Mouse (Mus musculus) urinary bladder, postnatal 25 days (tissue): ENCODE results near the gene Nup214.

Source experiments
- DNase-seq: peaks from one replicate; pipeline ENCODE4 v3.0.0; 2022; ENCODE audit warnings: low spot score

Nup214 gene

GRCm38 (mm10) chr2:32070747-32071146 lies 96.5 kb downstream of the Nup214 start:
- no peak for DNase-seq

- DNase-seq = no peak
Observed at GRCm38 (mm10) chr2:32074404-32074803, 100.2 kb downstream of the Nup214 start.

GRCm38 (mm10) chr2:32075368-32075767 lies 101.1 kb downstream of the Nup214 start:
- DNase-seq = no peak

- no peak for DNase-seq
Observed at GRCm38 (mm10) chr2:32077744-32078143, 103.5 kb downstream of the Nup214 start.

GRCm38 (mm10) chr2:32078522-32078921 lies 104.3 kb downstream of the Nup214 start:
- DNase-seq = no peak

- DNase-seq = no peak
Observed at GRCm38 (mm10) chr2:32079191-32079725, 105.0 kb downstream of the Nup214 start.

GRCm38 (mm10) chr2:32080681-32081080 lies 106.4 kb downstream of the Nup214 start:
- no peak for DNase-seq

- no peak for DNase-seq
Observed at GRCm38 (mm10) chr2:32081296-32081929, 107.2 kb downstream of the Nup214 start.

GRCm38 (mm10) chr2:32082229-32082628 lies 108.0 kb downstream of the Nup214 start:
- no peak for DNase-seq

GRCm38 (mm10) chr2:32083159-32084011 lies 109.1 kb downstream of the Nup214 start:
- peak; percentile 25 for DNase-seq

GRCm38 (mm10) chr2:32084111-32084871 lies 110.1 kb downstream of the Nup214 start, which contains the start of gene Fam78a:
Gene Fam78a, minus strand, starts transcription at chr2:32084857.
- no peak for DNase-seq

- DNase-seq = no peak
Observed at GRCm38 (mm10) chr2:32084872-32085199, 110.6 kb downstream of the Nup214 start.

- no peak for DNase-seq
Observed at GRCm38 (mm10) chr2:32085231-32085630, 111.0 kb downstream of the Nup214 start.

- DNase-seq = no peak
Observed at GRCm38 (mm10) chr2:32087606-32088005, 113.4 kb downstream of the Nup214 start.

- DNase-seq = no peak
Observed at GRCm38 (mm10) chr2:32088372-32088981, 114.2 kb downstream of the Nup214 start.

GRCm38 (mm10) chr2:32089606-32090005 lies 115.4 kb downstream of the Nup214 start:
- DNase-seq = no peak

- no peak for DNase-seq
Observed at GRCm38 (mm10) chr2:32090145-32090544, 115.9 kb downstream of the Nup214 start.

GRCm38 (mm10) chr2:32091956-32092355 lies 117.7 kb downstream of the Nup214 start:
- DNase-seq = no peak

GRCm38 (mm10) chr2:32094001-32094707 lies 119.9 kb downstream of the Nup214 start:
- DNase-seq = no peak

- DNase-seq = peak; percentile 29
Observed at GRCm38 (mm10) chr2:32095351-32096121, 121.3 kb downstream of the Nup214 start, which contains the start of gene Plpp7. Gene Plpp7, plus strand, starts transcription at chr2:32095528.

GRCm38 (mm10) chr2:32096122-32096420 lies 121.8 kb downstream of the Nup214 start:
- DNase-seq = no peak
